Mouse (Mus musculus) retina, postnatal 1 day (tissue): Measurements from ENCODE around the gene Vmn1r196.
"Not testable (repeated sequence)": the region's sequence is repeated elsewhere in the genome, so short reads cannot be mapped to it uniquely, and the experiment has no call there.

Experiments
- DNase-seq: peaks from one replicate; pipeline ENCODE4 v3.0.0-alpha.2; 2012

Gene Vmn1r196

DNA sequence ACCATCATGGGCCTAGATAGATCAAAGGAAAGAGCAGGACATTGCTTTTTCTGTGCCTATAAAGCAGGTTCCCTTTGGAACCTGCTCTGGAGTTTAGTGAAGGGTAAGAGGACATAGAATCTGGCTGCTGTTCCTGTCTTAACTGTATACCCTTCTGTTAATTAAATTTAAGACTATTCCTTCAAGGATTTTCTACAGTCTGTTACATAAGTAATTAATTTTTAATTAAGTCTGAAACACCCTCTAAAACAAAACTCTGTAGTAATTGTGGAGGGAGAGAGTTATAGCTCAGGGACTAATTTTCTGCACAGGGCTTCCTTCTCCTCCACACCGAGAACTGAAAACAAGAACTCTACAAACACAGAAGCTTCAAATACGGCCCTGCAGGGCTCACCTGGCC lies at the start of gene Vmn1r196:
Gene Vmn1r196 (plus strand): TSS at position 301 of the 400 bp plus-strand sequence.
- no peak for DNase-seq

DNA sequence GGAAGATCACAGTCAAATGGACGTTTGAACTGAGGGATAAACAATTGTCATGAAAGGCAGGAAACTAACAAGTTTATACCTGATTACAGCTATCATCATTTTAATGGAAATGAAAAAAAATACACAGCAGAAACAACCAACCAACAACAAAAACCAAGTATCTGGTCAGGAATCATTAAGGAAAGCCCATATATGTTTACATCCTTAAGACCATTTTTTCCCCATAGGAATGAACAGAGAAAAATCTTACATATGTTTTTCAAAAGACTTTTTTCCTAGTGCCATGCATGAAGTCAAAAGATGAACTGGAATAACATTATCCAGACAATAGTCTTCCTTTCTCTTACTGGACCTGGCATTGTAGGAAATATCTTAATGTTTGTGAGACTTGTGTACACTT lies 45.8 kb upstream of the Vmn1r196 start, which contains the start of gene Vmn1r194:
Gene Vmn1r194 (plus strand): TSS at position 301 of the 400 bp plus-strand sequence.
- DNase-seq: no peak

- not testable (repeated sequence) for DNase-seq
Measured at GRCm38 (mm10) chr13:22270222-22270621, 19.5 kb upstream of the Vmn1r196 start, which contains the start of gene Vmn1r195. Vmn1r195 (plus strand) TSS chr13:22270522.

DNA sequence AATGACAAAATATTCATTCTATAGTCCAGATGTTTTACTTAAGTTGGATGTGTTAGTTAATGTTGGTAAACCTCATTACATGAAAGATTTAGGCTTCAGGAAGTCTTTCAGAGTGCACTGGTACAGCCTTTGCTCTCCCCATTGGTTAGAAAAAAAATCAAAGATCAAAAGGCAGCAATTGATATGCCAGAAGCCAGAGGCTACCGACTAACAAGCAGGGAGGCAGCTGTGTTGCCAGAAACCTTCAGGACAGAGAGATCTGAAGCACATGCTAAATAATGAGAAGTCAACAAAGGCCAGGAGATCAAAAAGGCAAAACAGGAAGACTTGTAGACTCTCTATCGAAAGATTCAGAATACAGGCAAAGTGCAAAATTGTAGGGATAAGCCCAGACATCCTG lies 18.0 kb upstream of the Vmn1r196 start:
- DNase-seq: no peak

- no peak for DNase-seq
Measured at GRCm38 (mm10) chr13:22284578-22284977, 5.1 kb upstream of the Vmn1r196 start.

- DNase-seq: not testable (repeated sequence)
Measured at GRCm38 (mm10) chr13:22308075-22308474, 18.4 kb downstream of the Vmn1r196 start.

DNA sequence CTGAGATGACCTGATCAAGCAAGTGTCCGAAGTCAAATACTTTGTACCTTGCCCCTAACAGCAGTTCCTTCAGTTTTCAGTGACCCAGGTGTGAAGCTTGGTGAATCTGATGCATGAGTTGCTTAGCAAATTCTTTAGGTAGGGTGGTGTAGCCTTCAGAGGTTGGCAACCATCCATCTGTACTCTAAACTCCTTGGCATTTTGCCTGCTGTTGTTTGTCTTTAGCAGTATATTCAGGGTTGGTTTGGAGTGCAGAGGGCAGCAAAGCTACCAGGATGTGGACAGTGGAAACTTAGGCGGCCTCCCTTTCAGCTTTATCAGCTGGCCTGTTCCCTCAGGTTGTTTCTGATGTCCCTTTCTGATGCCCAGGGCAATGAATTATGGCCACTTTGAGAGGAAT lies 25.6 kb downstream of the Vmn1r196 start:
- no peak for DNase-seq

- DNase-seq: no peak
Measured at GRCm38 (mm10) chr13:22317366-22317765, 27.6 kb downstream of the Vmn1r196 start.

DNA sequence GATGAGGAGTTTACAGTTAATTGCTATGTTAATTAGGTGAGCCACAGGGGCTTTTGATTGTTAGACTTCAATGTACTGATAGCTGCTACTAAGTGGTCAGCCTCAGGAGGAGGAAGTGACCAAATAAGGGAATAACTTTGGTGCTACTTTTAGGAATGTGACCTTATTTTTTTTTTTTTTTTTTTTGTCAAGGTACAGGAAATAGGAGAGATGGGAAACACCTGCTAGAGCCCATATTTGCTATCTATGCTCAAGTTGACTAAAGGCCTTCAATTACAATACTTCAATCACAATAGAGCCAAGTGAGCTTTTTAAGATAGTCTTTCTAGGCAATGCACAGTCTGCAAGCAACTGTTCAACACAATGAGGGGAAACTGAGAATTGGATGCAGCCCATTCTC lies 30.4 kb downstream of the Vmn1r196 start:
- DNase-seq: no peak

GRCm38 (mm10) chr13:22324289-22324688 lies 34.6 kb downstream of the Vmn1r196 start, which contains the start of gene Vmn1r197:
Vmn1r197 (plus strand) TSS chr13:22324589.
- no peak for DNase-seq

DNA sequence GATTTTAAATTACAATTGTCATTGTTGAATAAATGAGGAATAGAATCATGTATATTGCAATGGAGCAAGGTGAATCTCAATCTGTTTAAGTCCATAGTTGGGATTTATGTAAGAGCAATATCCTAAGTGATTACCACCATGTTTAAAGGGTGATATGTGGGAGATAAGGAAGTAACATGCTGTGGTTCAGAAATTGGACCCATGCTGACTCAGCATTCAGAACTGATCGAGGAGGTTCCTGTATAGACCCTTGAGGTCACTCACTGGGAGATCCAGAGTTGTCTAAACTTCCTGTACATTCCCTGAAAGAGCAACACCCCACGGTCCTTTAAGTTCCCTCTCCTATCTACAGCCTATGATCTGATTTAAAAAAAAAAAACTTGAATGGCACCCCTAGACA lies 43.5 kb downstream of the Vmn1r196 start:
- no peak for DNase-seq

DNA sequence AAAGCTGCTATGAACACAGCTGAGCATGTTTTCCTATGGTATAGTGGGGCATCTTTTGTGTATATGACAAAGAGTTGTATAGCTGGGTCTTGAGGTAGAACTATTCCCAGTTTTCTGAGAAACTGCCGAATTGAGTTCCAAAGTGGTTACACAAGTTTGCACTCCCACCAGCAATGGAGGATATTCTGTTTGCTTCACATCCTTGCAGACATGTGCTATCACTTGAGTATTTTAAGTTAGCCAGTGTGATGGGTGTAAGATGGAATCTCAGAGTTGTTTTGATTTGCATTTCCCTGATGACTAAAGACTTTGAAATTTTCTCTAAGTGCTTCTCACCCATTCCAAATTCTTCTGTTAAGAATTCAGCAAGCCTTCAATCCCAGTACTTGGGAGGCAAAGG lies 45.8 kb downstream of the Vmn1r196 start:
- no peak for DNase-seq
